Mouse (Mus musculus): ENCODE measurements around the gene Grxcr1. TPM values are rescaled to one million over a fixed set of nuclear protein-coding genes. Genes with fewer than 3 reads are reported as not detected.

Grxcr1 gene
- polyA plus RNA-seq, 1 experiment from 2014 or later, result not detected

DNA sequence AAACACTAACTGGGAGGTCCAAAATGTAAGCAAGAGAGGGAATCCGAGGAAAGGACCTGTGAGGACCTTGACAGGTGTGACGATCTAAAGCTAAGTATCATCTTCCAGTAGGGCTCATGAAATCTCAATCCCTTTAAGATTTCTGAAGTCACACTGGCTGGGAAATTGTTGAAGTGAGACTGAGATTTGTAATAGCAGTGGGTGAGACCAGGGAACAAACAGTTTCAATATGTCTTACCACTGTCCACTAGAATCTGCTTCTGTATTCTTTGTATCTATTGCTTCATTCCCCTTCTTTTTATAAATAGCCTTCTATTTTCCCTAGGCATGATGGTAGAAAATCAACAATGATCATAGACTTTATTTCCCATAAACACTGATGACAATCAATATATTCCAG is 10.8 kb upstream of the Grxcr1 start:
- Histone ChIP-seq H3K36me3 (ENCODE audit: control insufficient read depth, insufficient read depth, low read length) (no peaks in the 10 kb centered on the region), H3K27ac (ENCODE audit: low read depth, low read length) (no peak overlapping the region), H3K27me3 (replicated peaks; ENCODE audit: control insufficient read depth, insufficient read depth, low read length) (no peaks in the 10 kb centered on the region), H3K4me1 (ENCODE audit: control insufficient read depth, insufficient read depth, low read length) (no peaks in the 10 kb centered on the region), H3K4me3 (ENCODE audit: low read depth, low read length) (no peak overlapping the region), H3K9me3 (replicated peaks; ENCODE audit: control insufficient read depth, low read length) (no peaks in the 10 kb centered on the region), H3K9ac (ENCODE audit: low read length) (no peak overlapping the region), H3K4me2 (ENCODE audit: low read length) (no peak overlapping the region)
- WGBS, result 77% methylated on average over 2 of the region's 2 CpGs
- ATAC-seq (no peak), DNase-seq (ENCODE audit: low spot score) (no peak)

DNA sequence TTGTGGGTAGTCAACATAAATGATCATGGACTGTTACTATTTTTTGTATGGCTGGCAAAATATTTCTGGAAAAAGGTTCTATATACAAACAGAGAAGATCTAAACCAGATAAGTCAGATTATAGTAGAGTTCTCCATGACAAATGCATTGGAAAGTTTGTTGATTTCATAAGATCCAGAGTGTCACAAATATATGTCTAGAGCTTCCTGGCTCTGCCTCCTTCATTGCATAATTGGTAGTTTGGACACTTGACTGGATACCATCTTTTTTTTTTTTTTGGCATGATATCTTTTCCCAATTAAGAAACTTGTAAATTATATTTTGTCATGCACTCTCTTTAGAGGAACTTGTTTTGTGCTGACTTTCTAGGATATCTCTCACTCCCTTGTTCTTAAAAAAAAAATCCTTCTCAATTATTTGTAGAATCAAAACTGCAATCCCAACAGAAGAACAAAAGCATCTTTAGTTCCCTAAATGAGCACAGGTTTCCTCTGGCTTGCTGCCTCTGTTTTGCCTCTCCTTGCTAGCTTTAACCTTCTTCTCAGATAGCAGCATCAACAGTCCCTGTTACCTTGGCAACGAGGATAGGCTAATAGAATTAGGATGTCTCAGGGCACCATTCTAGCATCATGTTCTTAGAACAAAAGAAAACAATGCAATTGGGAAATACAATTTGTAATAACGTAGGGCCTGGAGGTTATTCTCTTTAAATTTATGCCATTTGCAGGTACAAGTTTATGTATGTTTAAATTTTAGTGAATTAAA is 4.8 kb upstream of the Grxcr1 start:
- no peaks in the 10 kb centered on the region for H3K9me3 ChIP-seq (replicated peaks; ENCODE audit: control insufficient read depth, low read length)
- ATAC-seq (no peak), DNase-seq (ENCODE audit: low spot score) (peak; percentile 52)
- no peak overlapping the region for H3K9ac ChIP-seq (ENCODE audit: low read length)
- H3K4me1 ChIP-seq (ENCODE audit: control insufficient read depth, insufficient read depth, low read length), result no peaks in the 10 kb centered on the region
- no peaks in the 10 kb centered on the region for H3K36me3 ChIP-seq (ENCODE audit: control insufficient read depth, insufficient read depth, low read length)
- no peak overlapping the region for H3K4me3 ChIP-seq (ENCODE audit: low read depth, low read length)
- WGBS, result 59% methylated on average over 2 of the region's 2 CpGs
- no peak overlapping the region for H3K27ac ChIP-seq (ENCODE audit: low read depth, low read length)
- no peaks in the 10 kb centered on the region for H3K27me3 ChIP-seq (replicated peaks; ENCODE audit: control insufficient read depth, insufficient read depth, low read length)
- no peak overlapping the region for H3K4me2 ChIP-seq (ENCODE audit: low read length)

DNA sequence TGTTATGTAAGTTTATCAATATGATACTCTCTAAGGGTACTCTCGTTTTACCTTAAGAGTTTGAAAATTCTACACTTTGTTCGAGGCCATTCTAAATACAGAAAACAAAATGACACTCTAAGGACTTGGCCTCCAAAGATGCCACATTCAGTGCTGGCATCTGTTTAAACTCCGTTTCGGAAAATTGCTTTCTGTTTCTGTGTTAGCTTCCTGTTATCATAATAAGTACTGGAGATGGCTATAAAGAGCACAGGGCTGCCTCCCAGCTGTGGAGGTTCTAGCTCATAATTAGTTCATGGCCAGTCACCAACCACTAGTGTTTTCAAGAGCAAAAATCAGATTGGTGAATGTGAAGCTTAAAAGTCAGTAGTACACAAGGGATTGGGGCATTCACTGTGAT is 4.2 kb upstream of the Grxcr1 start:
- H3K4me1 ChIP-seq (ENCODE audit: control insufficient read depth, insufficient read depth, low read length), result no peaks in the 10 kb centered on the region
- H3K4me3 ChIP-seq (ENCODE audit: low read depth, low read length), result no peak overlapping the region
- no peaks in the 10 kb centered on the region for H3K9me3 ChIP-seq (replicated peaks; ENCODE audit: control insufficient read depth, low read length)
- H3K27ac ChIP-seq (ENCODE audit: low read depth, low read length), result no peak overlapping the region
- 79% methylated on average over 4 of the region's 4 CpGs for WGBS
- H3K36me3 ChIP-seq (ENCODE audit: control insufficient read depth, insufficient read depth, low read length), result no peaks in the 10 kb centered on the region
- DNase-seq (ENCODE audit: low spot score) (no peak), ATAC-seq (no peak)
- H3K4me2 ChIP-seq (ENCODE audit: low read length), result no peak overlapping the region
- H3K27me3 ChIP-seq (replicated peaks; ENCODE audit: control insufficient read depth, insufficient read depth, low read length), result no peaks in the 10 kb centered on the region
- no peak overlapping the region for H3K9ac ChIP-seq (ENCODE audit: low read length)

DNA sequence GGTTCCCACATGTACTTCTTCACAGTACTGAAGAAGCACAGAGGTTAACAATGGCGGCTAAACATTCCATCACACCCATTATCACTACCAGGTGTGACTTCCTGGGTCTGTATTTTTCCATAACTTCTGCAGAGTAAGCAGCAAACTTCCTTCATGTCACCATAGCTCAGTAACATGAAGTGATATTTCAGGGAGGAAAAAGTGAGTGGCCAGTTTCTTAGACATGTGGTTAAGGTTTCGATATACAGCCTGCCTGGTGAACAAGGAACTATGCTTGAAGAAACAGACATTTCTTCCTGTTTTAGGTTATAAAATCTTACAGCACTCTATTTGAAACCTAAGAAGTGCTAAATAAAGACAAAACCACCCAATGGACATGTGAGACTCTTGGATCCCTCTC is 1.7 kb downstream of the Grxcr1 start:
- no peak for DNase-seq (ENCODE audit: low spot score)
- H3K9me3 ChIP-seq (replicated peaks; ENCODE audit: control insufficient read depth, low read length), result no peaks in the 10 kb centered on the region
- no peak overlapping the region for H3K9ac ChIP-seq (ENCODE audit: low read length)
- H3K27me3 ChIP-seq (replicated peaks; ENCODE audit: control insufficient read depth, insufficient read depth, low read length), result no peaks in the 10 kb centered on the region
- H3K36me3 ChIP-seq (ENCODE audit: control insufficient read depth, insufficient read depth, low read length), result no peaks in the 10 kb centered on the region
- no peak overlapping the region for H3K4me3 ChIP-seq (ENCODE audit: low read depth, low read length)
- WGBS, result 95% methylated on average over 2 of the region's 2 CpGs
- ATAC-seq, result no peak
- no peak overlapping the region for H3K4me2 ChIP-seq (ENCODE audit: low read length)
- no peak overlapping the region for H3K27ac ChIP-seq (ENCODE audit: low read depth, low read length)
- no peaks in the 10 kb centered on the region for H3K4me1 ChIP-seq (ENCODE audit: control insufficient read depth, insufficient read depth, low read length)

GRCm38 (mm10) chr5:68039077-68039476 is 7.4 kb downstream of the Grxcr1 start:
- 82% methylated on average over 2 of the region's 2 CpGs for WGBS
- H3K27ac ChIP-seq (ENCODE audit: low read depth, low read length), result no peak overlapping the region

DNA sequence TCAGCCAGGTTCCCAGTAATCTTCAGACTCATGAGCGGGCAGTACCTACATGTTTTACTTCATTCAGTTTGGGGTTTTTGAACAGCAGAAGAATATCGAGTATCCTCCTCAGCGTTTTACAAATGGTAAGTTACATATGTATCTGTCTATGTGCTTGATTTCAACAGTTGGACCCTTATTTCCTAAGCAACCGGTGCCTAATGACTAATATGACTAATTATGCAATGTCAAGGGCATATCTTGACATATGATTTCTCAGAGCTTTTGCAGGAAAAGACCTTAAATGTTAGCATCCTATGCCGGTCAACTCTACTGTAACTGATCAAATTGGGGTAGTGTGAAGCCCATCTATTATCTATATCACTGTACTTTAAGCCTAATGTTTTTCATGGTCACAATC is 11.7 kb downstream of the Grxcr1 start:
- Histone ChIP-seq H3K9me3 (replicated peaks; ENCODE audit: control insufficient read depth, low read length) (no peaks in the 10 kb centered on the region), H3K9ac (ENCODE audit: low read length) (no peak overlapping the region), H3K36me3 (ENCODE audit: control insufficient read depth, insufficient read depth, low read length) (no peaks in the 10 kb centered on the region), H3K4me1 (ENCODE audit: control insufficient read depth, insufficient read depth, low read length) (no peaks in the 10 kb centered on the region), H3K27me3 (replicated peaks; ENCODE audit: control insufficient read depth, insufficient read depth, low read length) (no peaks in the 10 kb centered on the region), H3K4me2 (ENCODE audit: low read length) (no peak overlapping the region), H3K27ac (ENCODE audit: low read depth, low read length) (no peak overlapping the region), H3K4me3 (ENCODE audit: low read depth, low read length) (no peak overlapping the region)
- 93% methylated on average over 5 of the region's 5 CpGs for WGBS
- DNase-seq (ENCODE audit: low spot score) (no peak), ATAC-seq (no peak)

More at GRCm38 (mm10) chr5:68039077-68039476, 7.4 kb downstream of the Grxcr1 start:
- Histone ChIP-seq H3K36me3 (ENCODE audit: control insufficient read depth, insufficient read depth, low read length) (no peaks in the 10 kb centered on the region), H3K4me3 (ENCODE audit: low read depth, low read length) (no peak overlapping the region), H3K4me2 (ENCODE audit: low read length) (no peak overlapping the region), H3K27me3 (replicated peaks; ENCODE audit: control insufficient read depth, insufficient read depth, low read length) (no peaks in the 10 kb centered on the region), H3K9me3 (replicated peaks; ENCODE audit: control insufficient read depth, low read length) (no peaks in the 10 kb centered on the region), H3K9ac (ENCODE audit: low read length) (no peak overlapping the region), H3K4me1 (ENCODE audit: control insufficient read depth, insufficient read depth, low read length) (no peaks in the 10 kb centered on the region)
- DNase-seq (ENCODE audit: low spot score) (no peak), ATAC-seq (no peak)

DNA sequence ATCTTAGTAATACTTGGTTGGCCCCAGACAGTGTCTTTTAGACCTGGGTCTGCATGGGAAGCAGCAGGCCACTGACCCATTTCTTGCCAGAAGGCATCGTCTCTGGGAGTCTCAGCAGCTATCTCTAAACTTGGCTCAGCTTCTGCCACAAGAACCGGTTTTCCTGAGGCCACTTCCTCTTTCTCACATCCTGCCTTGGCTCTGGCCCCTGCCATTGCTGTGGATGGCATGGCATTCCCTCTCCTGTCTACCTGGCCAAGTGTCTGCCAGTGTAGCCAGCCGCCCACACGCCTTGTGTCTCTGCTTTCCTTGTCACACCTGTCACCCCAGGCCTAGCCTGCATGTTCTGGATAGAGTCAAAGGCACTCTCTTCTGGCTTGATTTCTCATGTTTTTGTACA is 17.1 kb downstream of the Grxcr1 start:
- 63% methylated on average over 4 of the region's 4 CpGs for WGBS
- DNase-seq (ENCODE audit: low spot score) (no peak), ATAC-seq (no peak)
- Histone ChIP-seq H3K36me3 (ENCODE audit: control insufficient read depth, insufficient read depth, low read length) (no peaks in the 10 kb centered on the region), H3K4me3 (ENCODE audit: low read depth, low read length) (no peak overlapping the region), H3K9me3 (replicated peaks; ENCODE audit: control insufficient read depth, low read length) (no peaks in the 10 kb centered on the region), H3K27me3 (replicated peaks; ENCODE audit: control insufficient read depth, insufficient read depth, low read length) (no peaks in the 10 kb centered on the region), H3K4me1 (ENCODE audit: control insufficient read depth, insufficient read depth, low read length) (no peaks in the 10 kb centered on the region), H3K4me2 (ENCODE audit: low read length) (no peak overlapping the region), H3K9ac (ENCODE audit: low read length) (no peak overlapping the region), H3K27ac (ENCODE audit: low read depth, low read length) (no peak overlapping the region)

- no peak overlapping the region for H3K9ac ChIP-seq (ENCODE audit: low read length)
- 60% methylated on average over 4 of the region's 4 CpGs for WGBS
- DNase-seq (ENCODE audit: low spot score) (no peak), ATAC-seq (no peak)
- H3K27ac ChIP-seq (ENCODE audit: low read depth, low read length), result no peak overlapping the region
- H3K27me3 ChIP-seq (replicated peaks; ENCODE audit: control insufficient read depth, insufficient read depth, low read length), result no peaks in the 10 kb centered on the region
- no peak overlapping the region for H3K4me3 ChIP-seq (ENCODE audit: low read depth, low read length)
- no peak overlapping the region for H3K4me2 ChIP-seq (ENCODE audit: low read length)
- no peaks in the 10 kb centered on the region for H3K36me3 ChIP-seq (ENCODE audit: control insufficient read depth, insufficient read depth, low read length)
- no peaks in the 10 kb centered on the region for H3K9me3 ChIP-seq (replicated peaks; ENCODE audit: control insufficient read depth, low read length)
- no peaks in the 10 kb centered on the region for H3K4me1 ChIP-seq (ENCODE audit: control insufficient read depth, insufficient read depth, low read length)
Measured at GRCm38 (mm10) chr5:68049536-68049935, 17.9 kb downstream of the Grxcr1 start.

GRCm38 (mm10) chr5:68051101-68051500 is 19.5 kb downstream of the Grxcr1 start:
- no peaks in the 10 kb centered on the region for H3K9me3 ChIP-seq (replicated peaks; ENCODE audit: control insufficient read depth, low read length)
- no peak overlapping the region for H3K4me3 ChIP-seq (ENCODE audit: low read depth, low read length)
- no peak overlapping the region for H3K27ac ChIP-seq (ENCODE audit: low read depth, low read length)
- 14% methylated on average over 5 of the region's 5 CpGs for WGBS
- no peak overlapping the region for H3K4me2 ChIP-seq (ENCODE audit: low read length)
- no peaks in the 10 kb centered on the region for H3K36me3 ChIP-seq (ENCODE audit: control insufficient read depth, insufficient read depth, low read length)
- no peak overlapping the region for H3K9ac ChIP-seq (ENCODE audit: low read length)
- H3K27me3 ChIP-seq (replicated peaks; ENCODE audit: control insufficient read depth, insufficient read depth, low read length), result no peaks in the 10 kb centered on the region
- ATAC-seq (no peak), DNase-seq (ENCODE audit: low spot score) (peak; percentile 36)
- no peaks in the 10 kb centered on the region for H3K4me1 ChIP-seq (ENCODE audit: control insufficient read depth, insufficient read depth, low read length)

Data from forebrain, embryonic 14.5 days (tissue).